Mouse (Mus musculus) lung, postnatal 0 days (tissue): ENCODE results near the gene Calu.

Experiments
- CTCF ChIP-seq: IDR thresholded peaks from 2 replicates; pipeline ENCODE4 v1.5.1; 2016; ENCODE audit warnings: antibody characterized with exemption, mild to moderate bottlenecking
- EP300 ChIP-seq: IDR thresholded peaks from 2 replicates; pipeline ENCODE4 v1.6.1; 2016; ENCODE audit warnings: antibody characterized with exemption, mild to moderate bottlenecking, control low read depth

- TF ChIP-seq CTCF (no peak), EP300 (no peak)
These were observed 41.6 kb downstream of the Calu start for GRCm38 (mm10) chr6:29389425-29389824.
